Mouse (Mus musculus): ENCODE measurements around the gene Snx29.

DNA sequence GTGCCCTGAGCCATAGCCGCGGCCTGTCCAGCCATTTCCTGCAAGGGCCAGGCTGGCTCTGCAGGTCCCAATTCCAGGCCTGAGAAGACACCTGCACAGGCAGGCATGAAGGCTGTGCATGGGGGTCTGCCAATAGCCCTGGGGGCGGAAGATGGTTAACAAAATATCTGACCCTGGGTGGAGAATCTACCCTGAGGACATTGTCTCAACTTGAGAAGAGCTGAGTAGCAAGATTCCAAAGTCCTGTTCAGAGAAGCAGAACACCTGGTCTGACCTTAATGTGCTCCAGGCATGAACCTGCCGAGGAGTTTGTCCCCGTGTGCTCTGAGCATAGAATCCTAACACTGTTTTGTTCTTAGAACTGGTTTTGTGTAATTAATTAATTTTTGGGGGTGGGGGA, 83.5 kb downstream of the Snx29 start:
- TF ChIP-seq CTCF (conservative IDR thresholded peaks at IDR 0.05; ENCODE audit: low read length) (no peak), POU5F1 (IDR thresholded peaks at IDR 0.05; ENCODE audit: borderline replicate concordance, low read length) (no peak), NANOG (IDR thresholded peaks at IDR 0.05; ENCODE audit: borderline replicate concordance, low read length) (no peak)

Data from E14TG2a.4 (cell line).